Mouse (Mus musculus): ENCODE results near the gene U2af2. TPM values are rescaled to one million over a fixed set of nuclear protein-coding genes. Genes with fewer than 3 reads are reported as not detected.

U2af2 gene
- total RNA-seq, 2 experiments from 2014 or later, result 183 to 184 TPM

DNA sequence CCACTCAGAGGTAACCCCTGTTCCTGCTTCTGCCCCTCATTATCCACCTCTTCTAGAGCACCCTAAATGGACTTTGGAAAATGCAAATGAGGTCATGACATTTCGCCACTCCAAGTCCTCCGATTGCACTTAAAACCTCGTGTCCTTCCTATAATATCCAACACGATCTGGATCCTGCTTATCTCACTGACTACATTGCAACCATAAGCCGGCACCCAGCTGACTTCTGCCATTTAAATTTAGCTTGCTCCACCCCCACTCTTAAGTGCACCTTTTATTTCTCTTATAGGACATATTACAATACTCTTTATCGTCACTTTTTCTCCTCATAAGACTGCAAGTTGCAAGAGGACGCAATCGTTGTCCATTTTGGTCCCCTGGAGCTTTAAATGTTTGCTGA is 24.5 kb upstream of the U2af2 start:
- no peak for DNase-seq

DNA sequence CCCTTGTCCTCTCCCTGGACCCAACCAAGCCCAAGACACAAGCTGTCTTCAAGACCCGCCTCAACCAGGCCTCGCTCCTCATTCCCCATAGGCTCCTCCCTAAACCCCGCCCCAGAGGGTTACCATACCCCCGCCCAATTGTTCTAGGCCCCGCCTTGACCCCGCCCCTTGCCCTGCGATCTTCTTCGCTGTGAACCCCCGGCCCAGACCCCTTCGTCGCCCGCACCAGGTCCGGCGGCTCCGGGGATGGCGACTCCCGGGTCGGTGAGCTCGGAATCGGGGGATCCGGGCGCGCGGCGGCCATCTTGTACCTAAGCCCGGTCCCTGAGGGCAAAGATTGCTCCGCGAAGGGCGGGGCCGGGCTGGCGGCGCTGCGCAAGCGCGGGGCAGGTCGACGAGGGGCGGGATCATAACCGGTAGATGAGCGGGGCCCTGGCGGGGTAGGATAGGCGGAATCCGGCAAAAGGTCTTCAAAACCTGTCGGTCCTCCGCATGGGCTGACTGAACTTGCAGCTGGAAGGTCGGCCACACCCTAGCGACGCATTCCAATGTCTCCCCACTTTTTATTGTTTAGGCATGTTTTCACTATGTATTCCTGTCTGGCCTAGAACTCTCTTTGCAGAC is 23.7 kb upstream of the U2af2 start, which contains the start of gene Zfp784:
TSS of gene Zfp784 (minus strand) at position 338 of the 624 bp plus-strand sequence.
- DNase-seq, result peak; percentile 94

DNA sequence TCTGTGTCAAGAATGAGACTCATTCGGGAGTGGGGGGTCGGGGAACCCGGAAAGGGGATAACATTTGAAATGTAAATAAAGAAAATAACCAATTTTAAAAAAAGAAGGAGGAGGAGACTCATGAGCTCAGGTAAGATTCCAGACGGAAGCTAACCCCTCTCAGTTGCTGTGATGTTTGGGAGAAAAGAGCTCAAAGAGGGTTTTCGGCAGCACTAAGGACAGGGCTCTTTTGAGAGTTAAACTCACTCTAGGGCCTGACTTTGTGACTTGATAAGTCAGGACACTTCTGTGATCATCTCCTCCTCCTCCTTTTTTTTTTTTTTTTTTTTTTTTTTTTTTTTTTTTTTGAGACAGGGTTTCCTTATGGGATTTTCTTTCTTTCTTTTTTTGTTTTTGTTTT is 23.0 kb upstream of the U2af2 start:
- DNase-seq, result no peak

DNA sequence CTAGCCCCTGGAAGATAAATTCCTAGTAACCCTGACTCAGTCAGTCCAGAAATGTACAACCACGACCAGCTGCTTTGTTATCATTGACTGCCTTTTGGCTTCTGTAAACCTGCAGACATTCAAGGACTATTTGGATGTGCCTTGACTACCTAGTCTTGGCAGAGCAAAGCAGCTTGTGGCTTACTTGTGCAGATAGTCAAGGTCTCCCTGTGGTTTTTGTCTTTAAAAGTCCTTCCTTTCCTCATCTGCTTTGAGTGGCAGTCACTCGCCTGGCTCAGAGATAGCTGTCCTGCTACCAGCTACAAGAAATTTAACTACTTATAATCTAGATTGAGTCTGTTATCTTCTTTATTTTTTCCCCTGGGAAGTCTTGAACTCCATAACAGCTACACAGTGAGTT is 17.0 kb upstream of the U2af2 start:
- DNase-seq, result no peak

DNA sequence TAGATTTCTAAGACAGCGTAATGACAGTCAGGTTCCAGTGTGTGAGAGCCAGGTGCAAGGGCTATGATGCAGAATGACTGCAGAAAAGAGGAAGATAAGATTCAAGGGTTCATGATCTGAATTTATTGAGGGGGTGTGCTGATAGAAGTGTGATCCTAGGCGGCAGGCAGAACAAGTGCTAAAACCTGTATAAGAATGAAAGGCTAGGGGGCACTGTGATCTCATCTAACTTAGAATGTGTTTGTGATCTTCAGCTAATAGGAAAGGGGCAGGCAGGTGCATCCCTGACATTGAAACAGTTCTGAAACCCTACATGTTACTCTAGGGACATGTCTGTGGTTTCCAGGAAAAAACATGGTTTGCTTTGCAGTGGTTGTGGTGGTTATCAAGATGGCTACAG is 15.8 kb upstream of the U2af2 start:
- DNase-seq, result no peak

DNA sequence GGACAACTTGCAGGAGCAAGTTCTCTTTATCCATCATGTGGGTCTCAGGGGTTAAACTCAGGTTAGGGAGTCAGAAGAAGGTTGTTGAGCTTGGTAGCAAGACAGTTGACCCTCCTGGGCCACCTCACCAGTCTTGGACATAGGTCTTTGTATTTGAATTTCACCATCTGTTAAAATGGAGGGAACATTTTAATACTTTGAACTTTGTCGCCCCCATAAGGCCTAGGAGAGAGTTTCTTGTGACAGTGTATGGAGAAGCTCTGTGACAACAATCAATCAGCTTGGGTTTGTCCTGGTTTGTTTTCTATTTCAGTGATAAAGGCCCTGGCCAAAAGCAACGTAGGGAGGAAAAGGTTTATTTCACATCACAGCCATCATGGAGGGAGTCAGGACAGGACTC is 14.6 kb upstream of the U2af2 start:
- DNase-seq, result no peak

DNA sequence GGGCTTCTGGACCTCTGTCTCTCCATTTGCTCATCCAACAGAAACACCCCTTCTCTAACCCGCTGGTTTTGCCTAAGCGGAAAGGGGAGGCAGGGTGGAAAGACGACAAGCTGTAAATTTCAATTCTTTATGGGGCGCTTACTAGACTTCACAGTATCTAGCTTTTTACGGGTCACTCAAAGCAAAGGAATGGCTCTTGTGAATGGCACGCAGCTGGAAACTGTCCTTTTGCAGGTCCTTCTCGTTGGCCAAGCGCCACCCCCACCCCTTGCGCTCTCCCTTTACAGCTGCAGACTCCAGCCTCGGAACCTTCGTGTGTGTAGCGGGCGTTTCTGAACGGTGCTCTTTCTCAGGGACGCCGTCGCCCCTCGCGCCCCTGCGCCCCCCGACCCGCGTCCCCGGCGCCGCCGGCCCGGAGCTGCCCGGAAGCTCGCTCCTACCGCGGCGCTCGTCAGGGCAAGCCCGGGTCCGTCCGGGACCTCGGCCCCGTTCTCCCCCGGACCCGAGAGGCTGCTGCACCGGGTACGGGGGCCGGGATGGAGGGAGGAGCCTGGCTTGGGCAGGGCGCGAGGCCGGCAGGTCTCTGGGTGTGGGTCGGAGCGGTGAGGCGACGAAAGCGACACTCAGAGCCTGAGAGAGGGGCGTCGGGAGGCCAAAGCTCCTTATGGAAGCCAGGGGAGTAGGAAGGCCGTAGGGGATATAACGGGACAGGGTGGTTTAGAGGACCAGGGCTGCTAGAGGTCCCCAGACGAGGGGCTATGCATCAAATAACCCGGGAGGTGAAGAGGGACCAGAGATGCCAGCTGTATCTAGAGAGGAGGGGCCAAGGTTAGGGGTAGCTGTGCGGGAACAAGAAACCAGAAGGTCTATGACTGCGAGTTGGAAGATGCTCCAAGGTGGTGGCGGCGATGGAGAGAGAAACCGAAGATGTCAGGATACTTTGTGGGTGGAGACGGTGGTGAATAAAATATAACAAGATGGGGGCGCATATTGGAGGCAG is 10.4 kb upstream of the U2af2 start, which contains the start of gene Zfp580:
TSS of gene Zfp580 (plus strand) at position 346 of the 1,000 bp plus-strand sequence.
- DNase-seq, result peak; percentile 79 to 81

DNA sequence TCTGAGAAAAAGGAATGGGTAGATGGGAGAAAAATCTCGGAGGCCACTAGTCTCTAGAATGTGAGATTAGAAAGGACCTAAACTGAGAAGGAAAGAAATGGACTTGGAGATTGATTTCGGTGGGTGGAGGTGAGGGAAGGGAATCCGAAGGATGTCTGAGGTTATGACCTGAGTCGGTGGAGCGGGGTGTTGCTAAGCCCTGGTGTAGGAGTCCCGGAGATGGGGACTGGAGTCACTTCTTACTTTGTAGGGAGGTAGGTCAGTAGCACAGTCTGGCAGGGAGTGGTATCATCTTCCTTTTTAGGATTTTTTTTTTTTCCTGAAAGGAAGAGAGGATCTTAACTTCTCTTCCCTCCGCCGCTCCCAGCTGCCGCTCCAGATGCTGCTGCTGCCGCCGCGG is 9.5 kb upstream of the U2af2 start:
- DNase-seq, result no peak

DNA sequence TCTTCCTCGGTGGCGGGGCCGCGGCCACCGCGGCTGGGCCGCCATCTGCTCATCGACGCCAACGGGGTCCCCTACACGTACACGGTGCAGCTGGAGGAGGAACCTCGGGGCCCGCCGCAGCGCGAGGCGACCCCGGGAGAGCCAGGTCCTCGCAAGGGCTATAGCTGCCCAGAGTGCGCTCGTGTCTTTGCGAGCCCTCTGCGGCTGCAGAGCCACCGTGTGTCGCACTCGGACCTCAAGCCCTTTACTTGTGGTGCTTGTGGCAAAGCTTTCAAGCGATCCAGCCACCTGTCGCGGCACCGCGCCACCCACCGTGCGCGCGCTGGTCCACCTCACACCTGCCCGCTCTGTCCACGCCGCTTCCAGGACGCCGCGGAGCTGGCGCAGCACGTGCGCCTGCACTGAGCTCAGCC is 9.0 kb upstream of the U2af2 start:
- no peak for DNase-seq

DNA sequence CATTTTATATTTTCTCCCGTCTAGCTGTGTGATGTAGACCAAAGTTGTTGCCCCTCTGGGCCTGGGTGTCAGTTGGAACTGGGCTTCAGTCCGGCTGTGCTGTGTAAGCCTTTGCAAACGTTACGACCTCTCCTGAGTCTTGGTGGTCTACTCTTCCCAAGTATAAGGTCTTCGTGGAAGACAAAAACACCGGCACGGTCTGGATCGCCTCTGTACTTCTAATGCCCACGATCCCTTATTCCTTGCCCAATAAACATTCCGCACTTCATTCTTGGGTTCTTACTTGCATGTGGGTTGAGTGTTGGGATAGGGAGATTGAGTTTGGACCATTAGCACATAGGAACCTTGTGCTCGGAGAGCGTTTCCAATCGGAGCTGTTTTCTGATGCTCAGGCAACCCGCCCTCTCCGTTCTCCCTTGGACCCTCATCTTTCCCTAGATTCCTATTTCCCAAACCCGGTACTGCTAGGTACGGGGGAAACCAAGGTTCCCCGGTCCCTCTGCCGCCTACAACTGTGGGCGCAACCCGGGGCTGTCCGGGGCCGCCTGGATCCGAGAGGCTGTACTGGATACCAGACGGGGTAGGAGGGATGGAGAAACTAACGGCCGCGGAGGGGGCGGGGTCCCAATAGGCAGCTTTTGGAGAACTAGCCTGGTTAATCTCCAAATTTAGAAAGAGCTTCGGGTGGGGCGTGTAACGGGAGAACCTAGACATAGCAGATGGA is 8.3 kb upstream of the U2af2 start:
- DNase-seq, result no peak

DNA sequence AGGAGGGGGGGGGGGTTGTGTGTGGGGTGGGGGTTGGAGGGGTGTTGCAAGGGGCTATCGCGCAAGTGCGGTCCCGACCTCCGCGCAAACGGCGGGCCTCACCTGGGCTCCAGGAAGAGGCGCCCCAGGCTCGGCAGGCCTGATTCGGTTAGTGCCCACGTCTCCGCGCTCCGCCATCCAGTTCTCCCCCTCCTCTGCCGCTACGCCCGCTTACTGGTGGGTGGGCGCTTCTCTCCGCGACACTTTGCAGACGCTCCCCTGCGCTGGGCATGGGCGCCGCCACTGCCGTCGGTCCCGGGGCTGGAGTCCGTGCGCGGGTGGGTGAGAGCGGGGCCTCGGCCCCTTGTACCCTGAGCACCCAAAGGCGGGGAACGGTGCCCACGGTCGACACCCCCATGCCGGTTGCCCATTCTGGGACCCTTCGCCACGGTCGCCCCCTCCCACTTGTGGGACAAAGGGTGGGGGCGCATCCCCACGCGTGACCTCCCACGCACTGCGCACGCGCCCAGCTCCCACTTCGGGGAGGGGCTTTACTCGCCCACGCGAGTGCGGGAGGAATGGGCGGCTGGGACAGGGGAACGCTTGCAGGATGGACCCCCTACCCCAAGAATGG is 5.2 kb upstream of the U2af2 start:
- DNase-seq, result peak; percentile 73 to 75

DNA sequence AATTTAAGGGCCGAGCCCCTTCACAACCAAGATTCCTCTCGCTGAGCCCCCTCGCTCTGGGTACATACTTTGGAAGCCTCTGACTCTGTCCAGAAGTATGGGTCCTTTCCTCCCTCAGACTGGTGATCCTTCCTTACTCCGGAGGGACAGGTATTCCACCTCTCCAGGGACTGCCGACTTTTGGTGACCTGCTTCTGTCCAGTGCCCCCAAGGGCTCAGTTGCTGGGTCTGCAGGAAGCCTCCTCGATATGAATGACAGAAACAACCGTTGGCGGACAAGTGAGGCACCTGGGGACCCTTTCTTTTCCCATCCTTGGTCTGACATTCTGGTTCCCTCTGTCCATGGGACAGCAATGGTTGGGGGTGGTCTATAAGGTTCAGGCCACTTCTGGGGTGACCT is 4.6 kb upstream of the U2af2 start:
- no peak for DNase-seq

DNA sequence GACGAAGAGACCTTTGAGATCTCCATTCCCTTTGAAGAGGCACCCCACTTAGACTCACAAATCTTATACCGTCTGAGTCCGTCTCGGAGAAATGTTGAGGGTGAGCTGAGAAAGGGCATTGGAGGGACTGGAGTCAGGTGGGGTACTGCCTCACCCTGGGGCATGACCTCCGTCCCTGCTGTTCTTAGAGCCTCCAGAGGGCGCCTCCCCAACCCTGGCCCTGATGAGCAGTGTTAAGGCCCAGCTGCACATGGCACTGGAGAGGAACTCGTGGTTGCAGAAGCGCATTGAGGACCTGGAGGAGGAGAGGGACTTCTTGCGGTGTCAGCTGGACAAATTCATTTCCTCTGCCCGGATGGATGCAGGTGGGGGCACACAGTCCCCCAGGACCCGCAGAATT is 4.1 kb upstream of the U2af2 start:
- DNase-seq, result no peak

DNA sequence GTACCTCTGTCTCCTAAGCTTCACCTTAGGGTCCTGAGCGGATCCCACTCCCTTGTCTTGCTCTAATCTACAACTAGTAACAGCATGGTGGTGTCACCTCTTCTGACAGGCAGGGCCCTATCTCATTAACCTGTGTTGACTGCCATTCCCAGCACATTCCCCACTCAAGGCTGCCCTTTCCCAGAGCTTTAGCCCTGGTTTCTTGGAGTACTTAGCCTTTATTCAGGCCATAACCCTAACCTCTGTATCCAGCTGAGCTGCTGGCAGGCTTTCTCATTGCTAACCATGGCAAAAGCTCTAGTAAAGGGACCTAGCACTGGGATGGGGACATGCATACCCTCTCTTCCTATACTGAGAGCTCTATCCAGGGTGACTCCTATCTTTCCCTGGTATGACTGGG is 3.3 kb upstream of the U2af2 start:
- DNase-seq, result no peak

DNA sequence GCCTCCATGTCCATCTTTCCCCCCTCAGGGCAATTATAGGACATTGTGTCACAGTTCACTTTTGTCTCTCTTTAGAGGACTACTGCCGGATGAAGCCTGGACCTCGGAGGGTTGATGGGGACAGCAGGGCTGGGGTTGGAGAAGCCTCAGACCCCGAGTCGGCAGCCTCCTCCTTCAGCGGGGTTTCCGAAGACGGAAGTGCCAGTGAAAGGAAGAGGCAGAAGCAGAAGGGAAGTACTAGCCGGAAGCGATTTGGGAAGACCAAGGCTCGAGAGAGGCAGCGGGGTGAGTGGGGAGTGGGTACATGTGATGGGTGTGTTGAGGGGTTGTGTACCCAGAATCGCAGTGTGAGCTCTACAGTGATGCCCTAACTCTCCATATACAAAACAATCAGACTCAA is 2.5 kb upstream of the U2af2 start:
- no peak for DNase-seq

DNA sequence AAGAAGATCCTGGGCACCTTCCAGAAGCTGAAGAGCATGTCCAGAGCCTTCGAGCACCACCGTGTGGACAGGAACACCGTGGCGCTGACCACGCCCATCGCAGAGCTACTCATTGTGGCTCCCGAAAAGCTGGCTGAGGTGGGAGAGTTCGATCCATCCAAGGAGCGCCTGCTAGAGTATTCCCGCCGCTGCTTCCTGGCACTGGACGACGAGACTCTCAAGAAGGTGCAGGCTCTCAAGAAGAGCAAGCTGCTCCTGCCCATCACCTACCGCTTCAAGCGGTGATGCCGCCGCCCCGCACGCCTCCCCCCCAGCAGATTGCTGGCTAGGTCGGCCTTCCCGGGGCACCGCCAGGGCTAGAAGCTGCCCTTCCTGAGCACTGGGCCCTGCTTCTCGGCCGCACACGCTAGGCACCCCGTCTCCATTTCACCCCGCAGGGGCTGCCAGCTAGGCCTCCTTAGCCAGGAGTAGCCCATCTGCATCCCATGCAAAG is 1.7 kb upstream of the U2af2 start:
- DNase-seq, result peak in 1 of 2 experiments; percentile 70

DNA sequence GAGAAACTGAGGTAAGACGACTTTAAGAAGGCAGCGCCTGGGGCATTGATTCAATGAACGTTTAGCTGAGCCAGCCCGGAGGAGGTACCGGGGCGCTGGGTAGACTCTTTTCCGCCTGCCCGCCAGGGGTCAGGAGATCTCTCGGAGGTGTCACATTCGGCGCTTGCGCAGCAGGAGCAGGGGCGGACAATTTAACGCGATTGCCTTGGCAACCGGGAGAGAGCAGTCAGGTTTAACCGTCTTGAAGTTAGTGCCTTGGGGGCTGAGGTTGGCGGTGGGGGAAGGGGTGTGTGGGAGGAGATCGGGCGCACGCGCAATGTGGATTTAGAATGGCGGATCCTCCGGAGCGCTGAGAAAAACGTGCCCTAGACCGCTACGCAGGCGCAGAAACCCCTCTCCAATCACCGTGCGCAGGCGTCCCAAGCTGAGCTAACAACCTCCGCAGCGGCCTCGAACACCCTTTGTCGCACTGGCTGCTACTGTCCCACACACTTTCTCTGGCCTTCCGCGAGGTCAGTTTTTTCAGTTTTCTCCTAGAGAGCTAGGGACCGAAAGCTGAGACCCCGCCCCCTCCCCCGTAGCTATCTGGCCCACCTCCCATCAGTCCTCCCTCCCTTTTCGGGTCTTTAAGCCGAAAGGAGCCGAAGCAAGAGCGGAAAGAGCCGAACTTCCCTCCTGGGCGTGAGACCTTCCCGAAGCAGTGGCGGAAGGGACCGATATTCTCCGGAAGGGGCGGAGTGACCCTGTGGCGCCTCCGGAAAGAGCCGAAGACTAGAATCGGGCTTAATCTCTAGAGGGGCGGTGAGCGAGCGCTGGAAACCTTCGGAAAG is 784 bp upstream of the U2af2 start:
- DNase-seq, result peak; percentile 98

DNA sequence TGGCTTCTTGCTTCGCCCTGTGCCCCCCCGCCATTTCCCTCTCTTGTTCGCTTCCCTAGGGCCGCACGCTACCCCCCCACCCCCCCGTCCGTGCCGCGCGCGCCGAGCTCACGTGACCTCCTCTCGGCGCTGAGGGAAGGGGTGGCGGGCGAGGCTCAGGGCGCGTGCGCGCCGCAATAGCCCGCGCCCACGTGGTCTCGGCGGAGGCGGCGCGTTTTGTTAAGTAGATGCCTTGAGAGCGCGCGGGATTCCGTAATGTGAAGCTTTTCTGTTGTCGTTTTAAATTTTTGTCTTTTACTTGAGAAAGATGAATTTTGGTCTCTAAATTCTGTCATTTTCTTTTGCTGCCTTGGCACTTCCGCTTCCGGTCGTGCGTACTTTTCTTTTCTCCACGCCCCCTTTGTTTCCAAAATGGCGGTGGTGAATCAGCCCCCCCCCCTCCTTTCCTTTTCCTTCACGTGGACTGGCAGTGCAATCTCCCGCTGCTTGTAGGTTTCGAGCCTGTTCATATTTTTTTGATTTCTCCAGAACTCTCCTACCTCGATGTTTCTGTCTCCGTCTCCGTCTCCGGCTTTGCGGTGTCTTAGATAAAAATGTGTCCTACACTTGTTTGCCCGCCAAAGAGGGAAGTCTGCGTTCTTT is 538 bp downstream of the U2af2 start:
- DNase-seq, result no peak

DNA sequence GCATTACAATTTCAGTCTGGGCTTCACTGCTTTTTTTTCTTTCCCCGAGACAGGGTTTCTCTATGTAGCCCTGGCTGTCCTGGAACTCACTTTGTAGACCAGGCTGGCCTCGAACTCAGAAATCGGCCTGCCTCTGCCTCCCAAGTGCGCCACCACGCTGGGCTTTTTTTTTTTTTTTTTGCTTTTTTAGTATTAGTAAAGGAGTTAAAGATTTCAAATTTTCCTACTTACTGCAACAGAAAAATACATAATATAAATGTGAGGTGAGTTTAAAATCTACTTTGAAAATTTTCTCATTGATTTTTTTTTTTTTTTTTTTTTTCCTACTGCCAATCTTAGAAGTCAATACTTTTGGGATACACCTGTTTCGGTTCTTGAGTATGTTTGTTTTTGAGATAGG is 2.9 kb downstream of the U2af2 start:
- no peak for DNase-seq

DNA sequence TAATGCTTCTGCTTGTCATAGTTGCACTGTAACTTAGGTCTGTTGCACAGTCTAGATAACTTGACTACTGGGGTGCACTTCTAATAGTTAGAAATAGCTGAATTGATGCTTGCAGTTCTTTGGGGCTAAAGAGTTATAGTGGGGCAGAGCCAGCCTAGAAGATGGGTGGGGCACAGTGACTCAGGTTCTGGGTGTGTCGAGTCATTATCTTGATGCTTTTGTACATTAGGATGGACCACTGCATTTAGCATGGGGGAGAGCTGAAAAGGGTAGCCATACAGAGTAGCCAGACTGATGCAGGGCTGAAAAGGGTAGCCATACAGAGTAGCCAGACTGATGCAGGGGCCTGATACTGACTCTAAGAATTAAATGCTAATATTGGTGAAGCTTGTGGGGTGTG is 11.6 kb downstream of the U2af2 start:
- no peak for DNase-seq

DNA sequence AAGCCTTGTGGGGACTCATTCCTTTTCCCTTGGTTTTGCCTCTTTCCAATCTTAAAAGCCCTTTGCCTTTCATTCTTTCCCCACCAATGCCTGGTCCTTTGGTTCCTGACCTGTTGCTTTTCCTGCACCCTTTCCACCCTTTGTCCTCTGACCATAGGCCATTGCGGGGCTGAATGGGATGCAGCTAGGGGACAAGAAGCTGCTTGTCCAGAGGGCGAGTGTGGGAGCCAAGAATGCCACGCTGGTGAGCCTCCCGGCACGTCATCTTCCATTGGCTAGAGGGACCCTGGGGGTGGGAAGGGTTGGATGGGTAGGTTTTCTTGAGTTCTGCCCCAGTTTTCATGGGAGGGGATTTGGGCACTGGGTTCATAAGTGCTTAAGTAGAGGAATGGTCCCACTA is 13.0 kb downstream of the U2af2 start:
- no peak for DNase-seq

Measured in layer of hippocampus, postnatal 36 days (tissue).